Mouse (Mus musculus) CD4-positive, CD25-positive, alpha-beta regulatory T cell, adult 2 months (primary cell): ENCODE data around the gene Jagn1.

ENCODE experiments used
- DNase-seq: peaks from one replicate; pipeline ENCODE4 v3.0.0-alpha.2; 2012; ENCODE audit warnings: low read depth, low spot score

Jagn1 gene

DNA sequence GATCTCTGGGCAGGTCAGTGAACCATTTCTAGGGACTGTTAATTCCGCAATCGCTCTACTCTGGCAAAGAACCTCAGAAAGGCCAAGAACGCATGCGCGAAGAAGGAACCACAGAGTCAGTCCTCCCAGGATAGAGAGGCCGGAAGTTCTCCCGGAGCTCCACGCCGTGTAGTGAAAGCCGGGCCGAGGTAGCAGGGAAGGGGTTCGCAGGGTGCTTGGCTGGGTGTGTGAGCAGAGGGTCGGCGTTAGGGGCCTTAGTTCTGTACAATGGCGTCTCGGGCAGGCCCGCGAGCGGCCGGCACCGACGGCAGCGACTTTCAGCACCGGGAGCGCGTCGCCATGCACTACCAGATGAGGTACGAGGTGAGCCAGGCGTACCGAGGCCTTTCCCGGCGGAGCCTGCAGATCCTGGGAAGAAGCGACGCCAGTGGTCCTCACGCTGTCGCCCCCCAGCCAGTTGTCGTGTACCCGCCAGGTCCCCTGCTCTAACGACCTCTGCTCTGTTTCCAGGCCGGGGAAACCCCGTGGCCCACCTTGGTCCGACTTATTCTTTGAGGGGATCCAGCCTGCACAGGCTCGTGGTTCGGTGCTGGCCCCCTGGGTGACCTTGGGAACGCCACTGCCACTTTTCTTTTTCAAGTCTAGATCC is at the start of gene Jagn1:
TSS of gene Jagn1 (plus strand) at position 128 of the 649 bp plus-strand sequence.
- peak; percentile 94 for DNase-seq

DNA sequence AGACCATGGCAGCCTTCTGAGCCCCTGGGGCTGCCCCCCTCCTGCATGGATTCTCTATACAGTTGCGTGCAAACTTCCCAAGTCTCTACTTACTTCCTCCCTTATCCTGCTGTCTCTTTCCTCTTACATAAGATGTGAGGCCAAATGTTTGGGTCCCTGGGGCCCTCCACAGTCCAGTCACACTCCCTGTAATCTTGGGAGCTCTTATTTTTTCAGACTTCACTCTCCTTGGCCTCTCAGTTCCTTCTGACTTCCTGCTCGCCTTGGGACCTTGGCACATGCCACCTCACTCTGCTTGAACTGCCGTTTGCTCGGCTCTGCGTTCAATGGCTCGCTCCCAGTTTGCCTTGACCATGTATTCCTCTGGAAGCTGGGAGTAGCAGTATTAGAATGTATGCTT is 48.4 kb upstream of the Jagn1 start:
- DNase-seq, result no peak

DNA sequence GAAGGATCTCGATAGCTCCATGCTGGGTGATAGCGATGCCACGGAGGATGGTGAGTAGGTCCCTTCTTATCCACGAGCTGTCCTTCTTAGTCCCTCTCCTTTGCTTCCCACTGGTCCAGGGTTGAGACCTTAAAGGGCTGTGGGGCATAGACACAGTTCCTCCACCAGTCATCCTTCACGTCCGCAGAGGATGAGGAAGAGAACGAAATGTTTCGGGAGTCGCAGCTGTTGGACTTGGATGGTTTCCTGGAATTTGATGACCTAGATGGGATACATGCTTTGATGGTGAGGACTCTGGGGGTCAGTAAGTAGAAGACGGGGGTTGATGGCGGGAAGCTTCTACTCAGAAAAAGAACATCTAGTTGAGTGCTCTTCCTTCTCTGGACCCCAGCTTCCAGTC is 47.6 kb upstream of the Jagn1 start:
- DNase-seq, result no peak

DNA sequence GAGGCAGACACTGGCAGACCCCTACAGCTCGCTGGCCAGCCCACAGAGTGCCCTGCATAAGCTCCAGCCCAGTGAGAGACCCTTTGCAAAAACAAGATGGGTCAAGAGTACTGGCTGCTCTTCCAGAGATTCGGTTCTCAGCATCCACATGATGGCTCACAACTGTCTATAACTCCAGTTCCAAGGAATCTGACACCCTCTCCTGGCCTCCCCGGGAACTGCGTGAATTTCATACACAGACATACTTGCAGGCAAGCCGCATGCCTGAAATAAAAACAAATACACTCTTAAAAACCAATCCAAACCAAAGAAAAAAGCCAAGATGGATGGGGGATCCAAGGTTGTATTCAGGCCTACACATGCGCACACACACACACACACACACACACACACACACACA is 46.9 kb upstream of the Jagn1 start:
- DNase-seq, result no peak

DNA sequence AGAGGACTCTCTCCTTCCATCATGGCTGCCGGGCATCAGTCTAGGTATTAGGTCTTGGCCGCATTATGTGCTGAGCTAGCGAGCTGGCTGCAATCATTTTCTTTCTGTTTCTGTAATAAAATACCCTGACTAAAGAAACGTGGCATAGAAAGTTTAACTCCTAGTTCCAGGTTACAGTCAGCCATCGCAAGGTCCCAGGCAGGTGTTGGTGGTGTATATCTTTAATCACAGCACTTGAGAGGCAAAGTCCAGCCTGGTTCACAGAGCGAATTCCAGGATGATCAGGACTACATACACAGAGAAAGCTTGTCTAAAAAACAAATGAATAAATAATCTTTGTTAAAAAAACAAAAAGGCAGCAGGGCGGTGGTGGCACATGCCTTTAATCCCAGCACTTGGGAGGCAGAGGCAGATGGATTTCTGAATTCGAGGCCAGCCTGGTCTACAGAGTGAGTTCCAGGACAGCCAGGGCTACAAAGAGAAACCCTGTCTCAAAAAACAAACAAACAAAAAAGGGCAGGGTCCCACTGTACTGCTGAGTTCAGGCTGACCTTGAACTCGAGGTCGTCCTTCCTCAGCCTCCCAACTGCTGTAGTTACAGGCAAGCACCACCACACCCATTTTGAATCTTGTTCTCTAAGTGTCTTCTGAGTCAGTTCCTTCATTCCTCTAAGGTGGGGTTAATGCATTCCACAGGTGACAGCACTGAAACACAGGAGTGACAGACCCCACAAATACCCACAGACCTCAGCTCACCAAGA is 45.9 kb upstream of the Jagn1 start:
- no peak for DNase-seq

DNA sequence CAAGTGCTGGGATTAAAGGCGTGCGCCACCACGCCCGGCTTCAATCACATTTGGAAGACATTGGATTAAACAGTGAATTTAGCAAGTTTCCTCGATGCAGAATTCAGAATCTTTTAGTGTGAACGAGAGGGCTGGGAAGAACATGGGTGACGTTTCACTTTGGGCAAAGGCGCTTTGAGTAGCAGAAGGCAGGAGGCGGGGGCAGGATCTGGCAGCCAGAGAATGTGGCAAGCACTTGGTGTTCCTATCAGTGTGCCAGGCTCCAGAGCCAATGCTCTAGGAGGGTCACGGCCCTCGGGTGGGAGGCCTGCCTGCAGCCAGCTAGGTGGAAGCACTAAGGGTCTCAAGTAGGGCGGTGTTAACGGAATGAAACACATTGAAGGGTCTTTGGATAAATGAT is 40.3 kb upstream of the Jagn1 start:
- DNase-seq, result no peak

DNA sequence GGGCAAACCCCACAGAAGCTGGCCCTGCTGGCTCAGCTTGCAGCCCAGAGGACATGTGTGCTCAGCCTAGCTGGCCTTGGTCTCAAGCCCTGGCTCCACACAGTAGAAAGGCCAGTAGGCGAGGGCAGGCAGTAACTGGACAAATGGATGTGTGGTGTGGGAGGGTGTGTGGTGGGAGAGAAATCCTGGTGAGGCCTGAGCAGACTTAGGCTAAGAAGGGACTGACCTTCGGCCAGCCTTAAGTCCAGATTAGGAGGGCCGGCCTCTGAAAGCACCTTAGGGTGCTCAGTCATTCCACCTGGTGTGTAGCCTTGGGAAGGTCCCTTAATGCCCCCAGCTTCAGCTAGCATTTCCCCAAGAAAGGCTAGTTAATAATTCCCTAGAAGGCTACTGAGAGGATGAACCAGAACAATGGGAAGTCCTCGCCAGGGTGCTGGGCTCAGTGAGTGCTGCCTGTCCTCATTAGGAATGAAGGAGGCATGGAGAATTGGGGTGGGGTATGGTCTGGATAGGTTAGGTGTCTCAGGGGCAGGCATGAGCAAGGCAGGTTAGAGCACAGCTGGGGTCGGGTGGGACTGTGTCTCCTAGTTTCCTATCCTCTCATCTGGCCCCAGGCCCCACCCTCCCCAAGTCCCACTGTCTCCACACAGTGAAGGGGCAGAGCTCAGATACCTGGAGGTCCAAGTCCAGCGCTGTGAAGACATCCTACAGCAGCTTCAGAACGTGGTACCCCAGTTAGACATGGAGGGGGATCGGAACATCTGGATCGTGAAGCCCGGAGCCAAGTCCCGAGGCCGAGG is 37.5 kb upstream of the Jagn1 start:
- DNase-seq, result no peak

DNA sequence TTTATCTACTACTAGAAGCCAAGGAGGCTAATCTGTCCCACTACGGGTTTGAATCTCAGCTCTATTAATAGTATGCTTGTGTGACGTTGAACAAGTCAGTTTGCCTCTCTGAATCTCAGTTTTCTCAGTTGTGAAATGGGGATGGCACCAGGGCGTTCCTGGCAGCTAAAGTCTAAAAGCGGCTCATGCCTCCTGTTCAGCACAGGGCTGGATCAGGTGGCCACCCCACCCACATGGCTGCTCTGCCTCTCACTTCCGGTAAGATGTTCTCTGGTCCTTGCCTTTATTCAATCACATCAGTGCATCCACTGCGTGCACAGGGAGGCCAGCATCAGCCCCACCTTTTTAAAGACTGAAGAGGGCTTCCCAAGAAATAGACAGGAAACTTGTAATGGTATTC is 36.9 kb upstream of the Jagn1 start:
- DNase-seq, result no peak

DNA sequence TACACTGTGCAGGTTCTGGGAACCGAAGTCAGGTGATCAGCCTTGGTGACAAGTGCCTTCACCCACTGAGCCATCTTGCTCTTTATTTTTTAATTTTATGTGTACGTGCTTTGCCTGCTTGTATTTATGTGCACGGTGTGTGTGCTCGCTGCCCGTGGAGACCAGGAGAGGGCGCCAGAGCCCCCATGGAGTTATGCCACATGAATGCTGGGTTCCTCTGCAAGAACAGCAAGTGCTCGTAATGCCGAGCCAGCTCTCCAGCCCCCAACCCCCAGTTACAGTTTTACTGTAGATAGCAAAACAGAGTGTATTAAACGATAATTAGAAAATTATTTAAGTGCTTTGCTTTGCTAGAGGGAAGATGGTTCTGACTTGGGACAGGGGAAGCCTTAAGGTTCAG is 35.7 kb upstream of the Jagn1 start:
- DNase-seq, result peak; percentile 31

DNA sequence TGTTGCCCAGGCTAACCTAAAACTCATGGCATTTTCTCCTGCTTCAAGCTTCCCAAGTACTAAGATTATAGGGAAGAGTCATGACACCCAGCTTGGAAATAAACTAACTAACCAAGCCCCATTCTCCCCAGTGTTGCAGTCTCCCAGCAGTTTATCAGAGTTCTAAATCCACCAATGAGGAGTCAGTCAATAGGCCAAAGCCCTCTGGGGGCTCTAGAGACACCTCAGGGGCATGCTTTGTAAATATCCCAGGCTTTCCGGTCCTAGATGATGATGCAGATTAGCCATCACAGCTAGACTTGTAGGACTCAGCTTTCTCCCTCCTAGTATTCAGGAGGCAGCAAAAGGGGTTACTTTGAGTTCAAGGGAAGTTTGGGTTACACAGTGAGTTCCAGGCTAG is 32.4 kb upstream of the Jagn1 start:
- no peak for DNase-seq

DNA sequence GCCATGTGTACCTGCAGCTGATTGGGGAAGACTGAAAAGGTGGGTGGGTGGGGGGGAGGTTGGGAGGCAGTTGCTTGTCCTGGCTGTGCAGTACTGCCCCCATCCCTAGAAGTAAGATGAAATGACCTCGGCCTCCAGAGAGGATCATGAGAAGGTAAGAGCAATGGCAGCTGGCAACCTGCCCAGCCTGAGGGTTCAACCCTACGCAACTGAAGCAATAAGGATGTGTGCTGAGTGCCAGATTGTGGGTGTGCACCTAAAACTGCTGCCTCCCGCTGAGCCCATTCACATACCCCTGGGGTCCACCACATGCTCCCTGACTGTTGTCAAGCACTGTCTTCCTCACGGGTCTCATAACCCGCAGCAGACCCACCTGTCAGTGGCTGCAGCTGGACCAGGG is 26.0 kb upstream of the Jagn1 start:
- no peak for DNase-seq

DNA sequence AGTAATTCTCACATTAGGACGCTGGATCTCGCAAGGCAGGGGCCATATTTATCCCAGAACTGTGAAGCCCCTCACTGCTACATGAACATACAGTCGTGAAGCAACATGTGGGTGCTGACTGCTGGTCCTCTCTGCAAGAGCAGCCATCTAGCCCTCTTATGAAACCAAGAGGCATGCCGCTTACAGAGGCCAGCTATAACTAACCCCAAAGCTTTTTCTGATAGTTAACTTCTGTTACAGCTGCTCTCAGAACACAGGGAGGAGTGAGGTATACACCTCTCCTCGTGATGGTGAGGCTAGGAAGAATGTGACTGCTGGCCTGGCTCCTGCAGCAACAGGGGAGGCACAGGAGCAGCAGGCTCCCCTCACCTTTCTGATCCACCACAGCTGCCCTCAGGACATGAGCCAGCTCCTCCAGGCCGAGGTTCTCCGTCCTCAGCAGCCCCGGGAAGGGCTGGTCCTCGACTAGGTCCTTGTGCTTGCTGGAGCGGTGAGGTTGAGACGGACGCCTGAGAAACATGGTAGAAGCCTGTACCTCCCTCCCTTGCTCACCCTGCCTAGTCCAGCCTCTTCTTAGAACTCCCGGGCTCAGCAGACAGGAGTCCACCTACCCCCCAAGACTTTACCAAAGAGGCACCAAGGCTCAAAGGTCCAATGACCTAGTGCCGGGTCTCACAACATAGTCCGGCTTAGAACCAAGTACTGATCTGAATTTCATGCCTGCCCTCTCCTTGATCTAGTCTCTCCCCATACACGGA is 23.7 kb upstream of the Jagn1 start:
- DNase-seq, result no peak

DNA sequence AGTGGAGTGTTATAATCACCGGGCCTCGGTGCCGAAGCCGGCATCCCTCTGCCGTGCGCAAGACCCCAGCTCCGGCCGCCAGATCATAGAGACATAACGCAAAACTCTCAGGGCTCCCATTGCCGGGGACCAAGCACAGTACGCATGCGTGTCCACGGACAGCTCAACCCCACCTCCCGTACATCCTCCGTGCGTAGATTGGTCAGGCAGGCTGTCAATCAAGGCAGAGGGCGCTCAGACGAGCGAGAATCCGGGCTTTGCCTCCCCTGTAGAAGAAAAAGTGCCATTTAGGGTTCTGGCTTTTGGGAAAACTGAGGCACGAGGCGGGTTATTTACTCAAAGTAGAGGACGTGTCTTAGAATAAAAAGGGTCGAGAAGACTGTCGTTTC is 23.2 kb upstream of the Jagn1 start, which contains the start of gene Rpusd3:
TSS of gene Rpusd3 (minus strand) at position 142 of the 389 bp plus-strand sequence.
- DNase-seq, result peak; percentile 100

DNA sequence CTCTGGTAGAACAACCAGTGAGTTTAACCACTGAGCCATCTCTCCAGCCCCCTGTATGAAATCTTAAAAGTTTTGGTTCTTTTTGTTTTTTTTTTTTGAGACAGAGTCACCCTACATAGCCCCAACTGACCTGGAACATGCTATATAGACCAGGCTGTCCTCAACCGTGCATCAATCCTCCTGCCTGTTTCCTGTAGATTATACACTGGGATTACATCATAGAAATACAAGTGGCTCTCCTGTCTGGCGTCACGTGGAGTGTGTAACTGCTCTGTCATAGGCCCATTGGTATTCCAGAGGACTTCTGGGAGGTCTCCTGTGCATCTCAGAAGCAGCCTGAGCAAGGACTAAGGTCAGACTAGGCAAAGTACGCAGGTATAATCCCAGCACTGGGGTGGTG is 19.4 kb upstream of the Jagn1 start:
- no peak for DNase-seq

DNA sequence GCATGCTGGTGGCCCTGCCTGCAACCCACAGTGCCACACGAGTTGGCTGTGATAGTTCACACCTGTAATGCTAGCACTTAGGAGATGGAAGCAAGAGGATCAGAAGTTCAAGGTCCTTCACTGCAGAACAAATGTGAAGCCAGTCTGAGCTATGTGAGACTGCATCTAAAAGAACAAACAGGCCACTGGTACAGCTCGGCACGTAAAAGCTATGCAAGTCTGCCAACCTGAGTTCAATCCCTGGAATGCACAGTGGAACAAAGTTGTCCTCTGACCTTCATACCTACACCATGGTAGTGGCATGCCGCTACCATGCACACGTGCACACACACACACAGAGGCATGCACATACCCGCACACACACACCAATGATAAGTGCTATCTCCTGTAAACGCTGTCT is 18.2 kb upstream of the Jagn1 start:
- no peak for DNase-seq

DNA sequence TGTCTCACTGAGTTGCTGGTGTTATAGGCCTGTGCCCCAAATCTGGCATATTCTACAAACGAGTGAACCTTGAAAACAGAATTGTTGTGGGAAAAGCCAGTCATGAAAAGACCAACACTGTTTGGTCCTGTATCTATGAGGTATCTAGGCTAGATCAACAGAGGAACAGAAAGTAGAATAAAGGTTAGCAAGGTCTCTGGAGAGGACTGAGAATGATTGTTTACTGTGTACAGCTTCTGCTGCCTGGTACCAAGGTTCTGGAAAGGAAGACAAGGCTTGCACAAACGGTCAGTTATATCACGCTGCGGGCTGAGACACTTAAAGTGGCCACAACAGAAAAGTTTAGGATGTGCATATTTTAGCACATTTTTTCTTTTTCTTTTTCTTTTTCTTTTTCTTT is 15.7 kb upstream of the Jagn1 start:
- no peak for DNase-seq

DNA sequence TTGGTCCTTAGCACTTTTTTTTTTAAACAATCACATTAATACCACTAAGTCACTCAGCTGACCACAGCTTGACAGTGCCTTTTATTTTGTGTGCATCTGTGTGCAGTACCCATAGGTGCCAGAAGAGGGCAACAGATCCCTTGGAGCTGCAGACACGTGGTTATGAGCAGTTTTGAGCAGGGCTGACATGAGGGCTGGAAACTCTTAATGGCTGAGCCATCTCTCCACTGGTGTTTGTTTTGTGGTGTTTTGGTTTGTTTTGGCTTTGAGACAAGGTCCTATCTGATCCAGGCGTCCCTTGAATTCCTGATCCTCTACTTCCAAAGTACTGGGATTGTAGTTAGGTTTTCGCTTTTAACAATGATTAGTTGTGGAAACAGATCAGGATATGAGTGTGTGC is 15.0 kb upstream of the Jagn1 start:
- peak; percentile 70 for DNase-seq

DNA sequence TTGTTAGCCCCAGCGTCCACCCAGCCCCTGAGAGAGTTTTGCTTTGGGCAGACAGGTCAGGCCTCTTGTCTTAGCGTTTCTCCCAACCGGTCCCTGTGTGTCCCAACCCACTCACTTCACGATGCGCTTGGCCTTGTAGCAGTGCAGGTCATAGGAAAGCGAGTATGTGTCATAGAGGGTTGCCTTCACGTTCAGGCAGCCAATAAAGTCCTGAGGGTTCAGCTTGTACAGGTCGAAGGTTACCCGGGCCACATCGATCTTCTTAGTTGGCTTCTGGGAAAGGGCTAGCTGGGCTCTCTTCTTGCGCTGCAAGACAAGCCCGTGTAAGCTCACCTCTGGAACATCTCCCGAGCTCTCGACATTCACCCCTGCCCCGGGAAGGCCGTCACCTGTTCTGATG is 14.4 kb upstream of the Jagn1 start:
- no peak for DNase-seq

DNA sequence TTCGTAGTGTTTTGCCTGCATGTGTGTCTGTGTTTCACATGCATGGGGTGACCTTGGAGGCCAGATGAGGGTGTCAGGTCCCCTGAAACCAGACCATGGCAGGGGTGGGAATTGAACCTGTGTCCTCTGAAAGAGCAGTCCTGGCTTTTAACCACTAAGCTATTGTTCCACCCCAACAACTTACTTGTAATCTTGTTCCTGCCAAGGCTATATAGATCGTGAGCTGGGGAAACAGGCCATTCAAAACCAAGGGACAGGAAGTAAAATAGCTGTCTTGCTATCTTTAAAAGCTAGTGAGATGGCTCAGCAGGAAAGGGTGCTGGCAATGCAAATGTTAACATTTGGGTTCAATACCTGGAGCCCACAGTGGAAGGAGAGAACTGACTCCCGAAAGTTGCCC is 12.4 kb upstream of the Jagn1 start:
- no peak for DNase-seq

DNA sequence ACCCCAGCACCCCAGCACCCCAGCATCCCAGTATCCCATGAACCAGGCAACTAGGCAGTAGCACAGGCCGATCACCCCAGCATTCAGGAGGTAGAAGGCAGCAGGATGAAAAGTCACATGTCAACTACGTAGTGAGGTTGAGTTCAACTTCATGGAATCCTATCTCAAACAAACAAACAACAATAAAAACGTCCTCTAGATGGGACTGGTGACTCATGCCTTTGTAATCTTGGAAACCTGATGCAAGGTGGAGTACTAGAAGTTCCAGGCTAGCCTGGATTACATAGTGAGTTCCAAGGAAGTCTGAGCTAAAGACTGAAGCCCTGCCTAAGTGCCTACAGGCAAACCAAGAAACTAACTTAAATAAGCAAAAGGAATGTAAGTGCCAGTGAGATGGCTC is 11.5 kb upstream of the Jagn1 start:
- no peak for DNase-seq

DNA sequence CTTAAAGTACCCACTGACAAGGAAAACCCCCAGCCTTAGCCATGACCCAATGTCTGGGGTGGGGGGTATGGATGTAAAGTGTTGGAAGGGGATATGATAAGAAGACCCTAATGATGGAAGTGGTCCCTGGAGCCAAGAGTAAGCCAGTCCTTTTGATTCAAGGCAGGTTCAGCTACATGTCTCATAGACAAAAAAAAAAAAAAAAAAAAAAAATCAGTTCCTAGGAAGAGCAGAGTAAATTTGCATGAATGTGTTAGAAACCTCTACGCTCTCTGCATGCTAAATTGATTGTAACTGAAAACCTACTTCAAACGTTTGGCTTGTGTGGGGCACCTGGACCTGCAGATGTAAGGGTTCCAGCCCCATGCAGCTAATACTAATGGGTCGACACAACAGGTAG is 10.6 kb upstream of the Jagn1 start:
- DNase-seq, result no peak

DNA sequence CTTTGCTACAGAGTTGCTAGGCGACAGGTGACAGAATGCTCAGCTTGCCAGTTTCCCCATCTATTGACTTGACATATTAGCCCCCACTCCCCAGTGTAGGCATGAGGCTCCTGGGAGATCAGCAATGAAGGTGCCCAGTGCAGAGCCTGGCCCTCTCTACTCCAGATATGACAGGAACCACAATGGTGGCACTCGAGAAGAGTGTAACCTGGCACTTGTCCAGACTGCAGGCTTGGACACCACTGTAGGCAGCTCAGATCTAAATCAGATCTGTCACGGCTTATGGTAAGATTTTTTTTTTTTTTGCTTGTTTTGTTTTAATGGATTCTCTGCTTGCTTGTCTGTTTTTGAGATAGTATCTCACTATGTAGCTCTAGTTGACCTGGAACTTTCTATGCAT is 8.7 kb upstream of the Jagn1 start:
- DNase-seq, result no peak
